Mouse (Mus musculus): ENCODE results near the gene Fosl1. TPM values are rescaled to one million over a fixed set of nuclear protein-coding genes. Genes with fewer than 3 reads are reported as not detected.
A peak's percentile ranks its signal among the peaks of the same experiment; 100 is the strongest.

Gene Fosl1
- polyA plus RNA-seq, 1 experiment from 2014 or later, result 2.1 TPM

DNA sequence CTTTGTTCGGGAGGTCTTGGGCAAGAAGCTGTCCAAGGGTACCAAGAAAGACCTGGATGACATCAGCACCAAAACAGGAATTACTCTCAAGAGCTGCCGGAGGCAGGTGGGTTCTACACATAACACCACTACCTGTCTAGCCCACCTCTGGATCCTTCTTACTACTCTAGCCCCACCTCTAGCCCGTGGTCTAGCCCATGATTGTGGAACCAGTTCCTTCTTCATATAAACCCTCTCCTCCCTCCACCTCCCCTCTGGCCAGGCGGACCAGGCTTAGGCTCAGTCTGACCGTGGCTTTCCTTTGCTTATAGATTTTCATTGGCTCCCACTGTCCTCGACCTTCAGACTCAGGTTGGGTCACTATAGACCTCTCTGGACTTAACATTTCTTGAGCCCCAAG lies 14.1 kb downstream of the Fosl1 start:
- in situ Hi-C loops (cut with MboI; ENCODE audit: low pct_unique_long_range_greater_than_20kb), result no loop called here
- ATAC-seq, result no peak
- no peak for DNase-seq (ENCODE audit: low read depth, low spot score)
- POLR2A ChIA-PET, result interaction anchor here (0.5 to 4.1 kb wide), 7 partner anchors 14 to 1904 kb away, joined by 3 to 29 read pairs (median 3); partner anchors contain the start of genes Efemp2 and Mus81
- no peaks in the 10 kb centered on the region for H3K27me3 ChIP-seq
- CTCF ChIA-PET, result interaction anchor here (6.6 to 11.3 kb wide), 2 partner anchors 24 to 29 kb away, joined by 62 to 143 read pairs; partner anchors contain the start of genes Cfl1 and Mus81
- TF ChIP-seq CTCF (IDR thresholded peaks at IDR 0.05), result no peak

- ChIA-PET CTCF (interaction anchor here (0.8 to 11.3 kb wide), 12 partner anchors 9 to 125 kb away, joined by 3 to 143 read pairs (median 5); partner anchors contain the start of genes Cfl1 and Mus81), POLR2A (interaction anchor here (0.6 to 4.1 kb wide), 7 partner anchors 12 to 34 kb away, joined by 3 to 29 read pairs (median 4); partner anchors contain the start of genes Cfl1, Efemp2, Fosl1 and Mus81)
Measured at GRCm38 (mm10) chr19:5463212-5463611, 15.9 kb downstream of the Fosl1 start.

DNA sequence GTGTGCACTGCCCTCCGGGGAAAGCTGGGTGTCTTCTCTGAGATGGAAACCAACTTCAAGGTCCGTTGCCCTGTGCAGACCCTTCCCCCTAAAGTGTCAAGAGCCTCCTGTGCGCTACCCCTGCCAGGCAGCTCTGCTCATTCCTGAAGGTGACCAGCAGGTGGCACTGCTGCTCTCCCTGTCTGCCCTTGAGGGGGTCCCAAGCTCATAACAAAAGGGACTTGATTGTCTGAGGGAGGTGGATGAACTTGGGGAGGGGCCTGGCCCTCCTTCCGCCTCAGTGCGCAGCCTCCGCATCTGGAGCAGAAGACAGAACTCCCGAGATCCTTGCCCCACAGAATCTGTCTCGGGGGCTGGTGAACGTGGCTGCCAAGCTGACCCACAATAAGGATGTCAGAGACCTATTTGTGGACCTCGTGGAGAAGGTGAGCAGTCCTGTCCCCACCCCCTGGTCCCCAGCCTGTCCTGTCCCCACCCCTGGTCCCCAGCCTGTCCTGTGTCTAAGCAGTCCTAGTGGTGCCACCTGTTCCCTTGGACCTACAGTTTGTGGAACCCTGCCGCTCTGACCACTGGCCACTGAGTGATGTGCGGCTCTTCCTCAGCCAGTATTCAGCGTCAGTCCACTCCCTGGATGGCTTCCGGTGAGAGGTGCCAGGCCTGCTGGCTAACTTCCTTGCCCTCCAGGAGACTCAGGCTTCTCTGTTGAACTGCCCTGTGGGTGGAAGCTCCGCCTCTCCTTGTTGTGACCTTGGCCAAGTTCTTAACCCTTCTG lies 16.6 kb downstream of the Fosl1 start:
- no peak for DNase-seq (ENCODE audit: low read depth, low spot score)
- CTCF ChIA-PET, result interaction anchor here (0.8 to 11.3 kb wide), 12 partner anchors 8 to 126 kb away, joined by 3 to 143 read pairs (median 5); partner anchors contain the start of genes Cfl1 and Mus81
- in situ Hi-C loops (cut with MboI; ENCODE audit: low pct_unique_long_range_greater_than_20kb), result no loop called here
- no peaks in the 10 kb centered on the region for H3K27me3 ChIP-seq
- no peak for ATAC-seq
- TF ChIP-seq CTCF (IDR thresholded peaks at IDR 0.05), result no peak
- POLR2A ChIA-PET, result interaction anchor here (0.6 to 4.1 kb wide), 10 partner anchors 11 to 180 kb away, joined by 3 to 29 read pairs (median 4); partner anchors contain the start of genes Cfl1, Efemp2, Fosl1 and Mus81

More at GRCm38 (mm10) chr19:5463212-5463611, 15.9 kb downstream of the Fosl1 start:
- ATAC-seq (no peak), DNase-seq (ENCODE audit: low read depth, low spot score) (no peak)
- H3K27me3 ChIP-seq, result no peaks in the 10 kb centered on the region
- TF ChIP-seq CTCF (IDR thresholded peaks at IDR 0.05), result no peak
- in situ Hi-C loops (cut with MboI; ENCODE audit: low pct_unique_long_range_greater_than_20kb), result no loop called here

GRCm38 (mm10) chr19:5465037-5465436 lies 17.7 kb downstream of the Fosl1 start:
- TF ChIP-seq CTCF (IDR thresholded peaks at IDR 0.05), result no peak
- POLR2A ChIA-PET, result interaction anchor here (1.0 to 3.2 kb wide), 3 partner anchors 9 to 23 kb away, joined by 3 to 21 read pairs (median 3); partner anchors contain the start of genes Efemp2 and Mus81
- in situ Hi-C loops (cut with MboI; ENCODE audit: low pct_unique_long_range_greater_than_20kb), result no loop called here

GRCm38 (mm10) chr19:5466916-5467500 lies 19.7 kb downstream of the Fosl1 start:
- TF ChIP-seq CTCF (IDR thresholded peaks at IDR 0.05), result no peak
- no peak for DNase-seq (ENCODE audit: low read depth, low spot score)
- in situ Hi-C loops (cut with MboI; ENCODE audit: low pct_unique_long_range_greater_than_20kb), result no loop called here
- POLR2A ChIA-PET, result interaction anchor here (1.0 to 1.4 kb wide), 2 partner anchors 8 to 13 kb away, joined by 3 to 4 read pairs; no protein-coding TSS in a partner anchor
- no peak for ATAC-seq
- CTCF ChIA-PET, result interaction anchor here (1.1 to 11.3 kb wide), 2 partner anchors 19 to 62 kb away, joined by 3 to 143 read pairs; partner anchors contain the start of genes Cfl1 and Mus81
- no peaks in the 10 kb centered on the region for H3K27me3 ChIP-seq

More at GRCm38 (mm10) chr19:5465037-5465436, 17.7 kb downstream of the Fosl1 start:
- ATAC-seq, result no peak
- CTCF ChIA-PET, result interaction anchor here (0.7 to 11.3 kb wide), 5 partner anchors 19 to 64 kb away, joined by 3 to 143 read pairs (median 7); partner anchors contain the start of genes Cfl1 and Mus81
- no peaks in the 10 kb centered on the region for H3K27me3 ChIP-seq
- no peak for DNase-seq (ENCODE audit: low read depth, low spot score)

GRCm38 (mm10) chr19:5468374-5468773 lies 21.0 kb downstream of the Fosl1 start, which contains the start of gene Ctsw:
Gene Ctsw, minus strand, starts transcription at chr19:5468507.
- in situ Hi-C loops (cut with MboI; ENCODE audit: low pct_unique_long_range_greater_than_20kb), result no loop called here
- ChIA-PET POLR2A (interaction anchor here (1.0 to 1.4 kb wide), 3 partner anchors 11 to 20 kb away, joined by 3 to 4 read pairs (median 3); partner anchors contain the start of gene Mus81), CTCF (interaction anchor here (11.3 kb wide), 1 partner anchor 17 kb away, joined by 143 read pairs; the partner anchor contains the start of genes Cfl1 and Mus81)
- no peak for DNase-seq (ENCODE audit: low read depth, low spot score)
- no peaks in the 10 kb centered on the region for H3K27me3 ChIP-seq
- ATAC-seq, result no peak
- no peak for TF ChIP-seq CTCF (IDR thresholded peaks at IDR 0.05)

DNA sequence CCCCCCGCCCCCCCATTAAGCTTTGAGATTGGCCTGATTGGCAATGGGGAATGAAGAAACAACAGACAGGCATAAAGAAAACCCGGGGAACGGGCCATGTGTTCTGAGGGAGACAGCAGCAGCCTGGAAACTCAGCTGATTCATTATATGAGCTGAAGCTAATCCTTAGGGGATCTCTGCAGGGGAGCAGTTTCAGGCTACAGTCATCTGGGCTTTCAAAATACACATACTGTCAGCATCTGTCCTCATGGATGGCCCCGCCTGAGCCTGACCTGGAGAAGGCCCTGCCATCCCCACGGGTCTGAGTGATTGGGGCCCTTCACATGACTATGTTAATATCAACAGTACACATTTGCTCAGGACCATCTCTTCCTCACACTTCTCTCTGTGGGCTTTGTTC lies 24.5 kb downstream of the Fosl1 start:
- H3K27me3 ChIP-seq, result no peaks in the 10 kb centered on the region
- no peak for DNase-seq (ENCODE audit: low read depth, low spot score)
- peak; percentile 23 for ATAC-seq
- in situ Hi-C loops (cut with MboI; ENCODE audit: low pct_unique_long_range_greater_than_20kb), result no loop called here
- ChIA-PET CTCF (interaction anchor here (1.1 to 8.1 kb wide), 4 partner anchors 9 to 39 kb away, joined by 3 to 97 read pairs (median 13); partner anchors contain the start of genes Ccdc85b, Cfl1 and Mus81), POLR2A (interaction anchor here (0.6 to 8.9 kb wide), 5 partner anchors 12 to 108 kb away, joined by 3 to 135 read pairs (median 4); partner anchors contain the start of genes Cfl1, Fibp and Mus81)
- TF ChIP-seq CTCF (IDR thresholded peaks at IDR 0.05), result no peak

- no peaks in the 10 kb centered on the region for H3K27me3 ChIP-seq
- in situ Hi-C loops (cut with MboI; ENCODE audit: low pct_unique_long_range_greater_than_20kb), result no loop called here
- POLR2A ChIA-PET, result interaction anchor here (0.6 to 8.9 kb wide), 3 partner anchors 15 to 272 kb away, joined by 3 to 135 read pairs (median 3); partner anchors contain the start of genes Ccdc85b, Cfl1 and Mus81
- CTCF ChIA-PET, result interaction anchor here (1.1 to 8.1 kb wide), 3 partner anchors 10 to 15 kb away, joined by 5 to 97 read pairs (median 12); partner anchors contain the start of genes Ccdc85b, Cfl1 and Mus81
- DNase-seq (ENCODE audit: low read depth, low spot score), result no peak
- no peak for ATAC-seq
- TF ChIP-seq CTCF (IDR thresholded peaks at IDR 0.05), result no peak
Measured at GRCm38 (mm10) chr19:5472857-5473256, 25.5 kb downstream of the Fosl1 start.

DNA sequence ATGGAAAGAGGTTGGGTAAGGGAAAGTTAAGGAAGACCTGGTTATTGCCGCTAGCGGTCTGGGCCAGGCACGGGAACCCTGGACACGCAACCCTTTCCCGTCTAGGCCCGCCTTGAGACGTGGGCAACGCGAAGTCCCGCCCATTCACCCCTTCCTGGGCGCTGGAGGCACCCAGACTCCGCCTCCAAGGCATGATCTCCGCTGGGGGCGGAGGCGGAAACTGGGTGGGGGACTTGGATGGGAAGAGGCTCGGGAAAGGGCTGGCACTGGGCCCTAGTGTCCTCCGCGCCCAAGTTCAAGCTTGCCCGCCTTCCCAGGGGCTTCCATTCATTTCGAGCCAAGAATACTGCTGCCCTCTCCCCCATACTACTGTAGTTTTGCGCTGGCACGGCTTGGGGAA lies 26.4 kb downstream of the Fosl1 start, which contains the start of gene Efemp2:
Gene Efemp2 (plus strand): TSS at position 235 of the 400 bp plus-strand sequence.
- in situ Hi-C loops (cut with MboI; ENCODE audit: low pct_unique_long_range_greater_than_20kb), result no loop called here
- ATAC-seq, result peak; percentile 65
- no peak for TF ChIP-seq CTCF (IDR thresholded peaks at IDR 0.05)
- no peak for DNase-seq (ENCODE audit: low read depth, low spot score)
- ChIA-PET CTCF (interaction anchor here (1.1 to 8.1 kb wide), 4 partner anchors 10 to 16 kb away, joined by 5 to 97 read pairs (median 14); partner anchors contain the start of genes Ccdc85b, Cfl1 and Mus81), POLR2A (interaction anchor here (0.7 to 8.9 kb wide), 7 partner anchors 8 to 41 kb away, joined by 3 to 135 read pairs (median 3); partner anchors contain the start of genes Cfl1, Fibp and Mus81)
- no peaks in the 10 kb centered on the region for H3K27me3 ChIP-seq
